Mouse (Mus musculus): ENCODE results near the gene Prkn. TPM values are rescaled to one million over a fixed set of nuclear protein-coding genes. Genes with fewer than 3 reads are reported as not detected.

Prkn gene
- polyA plus RNA-seq, 1 experiment from 2014 or later, result 2.5 TPM

- no peaks in the 10 kb centered on the region for H3K27me3 ChIP-seq
- ATAC-seq, result no peak
- no peak for TF ChIP-seq CTCF (IDR thresholded peaks at IDR 0.05)
- no peak for DNase-seq (ENCODE audit: low read depth, low spot score)
- ChIA-PET POLR2A (no interaction called here), CTCF (no interaction called here)
- in situ Hi-C loops (cut with MboI; ENCODE audit: low pct_unique_long_range_greater_than_20kb), result no loop called here
These were observed 772.8 kb downstream of the Prkn start for GRCm38 (mm10) chr17:11612801-11613531.

GRCm38 (mm10) chr17:11617552-11617951 lies 777.4 kb downstream of the Prkn start:
- no peak for DNase-seq (ENCODE audit: low read depth, low spot score)
- H3K27me3 ChIP-seq, result no peaks in the 10 kb centered on the region
- CTCF ChIA-PET, result no interaction called here
- in situ Hi-C loops (cut with MboI; ENCODE audit: low pct_unique_long_range_greater_than_20kb), result no loop called here
- POLR2A ChIA-PET, result interaction anchor here (0.5 kb wide), 1 partner anchor 1375 kb away, joined by 3 read pairs; no protein-coding TSS in a partner anchor
- ATAC-seq, result no peak
- no peak for TF ChIP-seq CTCF (IDR thresholded peaks at IDR 0.05)

- TF ChIP-seq CTCF (IDR thresholded peaks at IDR 0.05), result no peak
- DNase-seq (ENCODE audit: low read depth, low spot score) (no peak), ATAC-seq (no peak)
- ChIA-PET CTCF (no interaction called here), POLR2A (no interaction called here)
- in situ Hi-C loops (cut with MboI; ENCODE audit: low pct_unique_long_range_greater_than_20kb), result no loop called here
- H3K27me3 ChIP-seq, result no peaks in the 10 kb centered on the region
These were observed 778.9 kb downstream of the Prkn start for GRCm38 (mm10) chr17:11618886-11619590.

- ChIA-PET POLR2A (no interaction called here), CTCF (interaction anchor here (1.1 to 1.7 kb wide), 3 partner anchors 13 to 31 kb away, joined by 3 to 4 read pairs (median 4); no protein-coding TSS in a partner anchor)
- DNase-seq (ENCODE audit: low read depth, low spot score) (no peak), ATAC-seq (no peak)
- in situ Hi-C loops (cut with MboI; ENCODE audit: low pct_unique_long_range_greater_than_20kb), result no loop called here
- H3K27me3 ChIP-seq, result no peaks in the 10 kb centered on the region
- no peak for TF ChIP-seq CTCF (IDR thresholded peaks at IDR 0.05)
These were observed 780.6 kb downstream of the Prkn start for GRCm38 (mm10) chr17:11620770-11621169.

GRCm38 (mm10) chr17:11621492-11621891 lies 781.3 kb downstream of the Prkn start:
- POLR2A ChIA-PET, result no interaction called here
- CTCF ChIA-PET, result interaction anchor here (0.8 to 1.7 kb wide), 2 partner anchors 10 to 30 kb away, joined by 3 to 4 read pairs; no protein-coding TSS in a partner anchor
- no peak for DNase-seq (ENCODE audit: low read depth, low spot score)
- peak; percentile 38 for TF ChIP-seq CTCF (IDR thresholded peaks at IDR 0.05)
- no peaks in the 10 kb centered on the region for H3K27me3 ChIP-seq
- in situ Hi-C loops (cut with MboI; ENCODE audit: low pct_unique_long_range_greater_than_20kb), result no loop called here
- no peak for ATAC-seq

- in situ Hi-C loops (cut with MboI; ENCODE audit: low pct_unique_long_range_greater_than_20kb), result no loop called here
- ChIA-PET CTCF (no interaction called here), POLR2A (no interaction called here)
- no peak for TF ChIP-seq CTCF (IDR thresholded peaks at IDR 0.05)
- H3K27me3 ChIP-seq, result no peaks in the 10 kb centered on the region
- DNase-seq (ENCODE audit: low read depth, low spot score) (no peak), ATAC-seq (no peak)
These were observed 786.1 kb downstream of the Prkn start for GRCm38 (mm10) chr17:11626306-11626705.

- in situ Hi-C loops (cut with MboI; ENCODE audit: low pct_unique_long_range_greater_than_20kb), result no loop called here
- no peak for ATAC-seq
- TF ChIP-seq CTCF (IDR thresholded peaks at IDR 0.05), result no peak
- ChIA-PET POLR2A (no interaction called here), CTCF (no interaction called here)
- no peak for DNase-seq (ENCODE audit: low read depth, low spot score)
- H3K27me3 ChIP-seq, result no peaks in the 10 kb centered on the region
These were observed 794.9 kb downstream of the Prkn start for GRCm38 (mm10) chr17:11635121-11635520.

GRCm38 (mm10) chr17:11637642-11638041 lies 797.5 kb downstream of the Prkn start:
- TF ChIP-seq CTCF (IDR thresholded peaks at IDR 0.05), result no peak
- ATAC-seq (no peak), DNase-seq (ENCODE audit: low read depth, low spot score) (no peak)
- POLR2A ChIA-PET, result no interaction called here
- CTCF ChIA-PET, result no interaction called here
- in situ Hi-C loops (cut with MboI; ENCODE audit: low pct_unique_long_range_greater_than_20kb), result no loop called here
- H3K27me3 ChIP-seq, result no peaks in the 10 kb centered on the region

GRCm38 (mm10) chr17:11638451-11638850 lies 798.3 kb downstream of the Prkn start:
- POLR2A ChIA-PET, result no interaction called here
- CTCF ChIA-PET, result no interaction called here
- ATAC-seq (no peak), DNase-seq (ENCODE audit: low read depth, low spot score) (no peak)
- H3K27me3 ChIP-seq, result no peaks in the 10 kb centered on the region
- in situ Hi-C loops (cut with MboI; ENCODE audit: low pct_unique_long_range_greater_than_20kb), result no loop called here
- TF ChIP-seq CTCF (IDR thresholded peaks at IDR 0.05), result no peak

GRCm38 (mm10) chr17:11639786-11640185 lies 799.6 kb downstream of the Prkn start:
- ChIA-PET CTCF (no interaction called here), POLR2A (interaction anchor here (0.7 kb wide), 1 partner anchor 256 kb away, joined by 3 read pairs; no protein-coding TSS in a partner anchor)
- TF ChIP-seq CTCF (IDR thresholded peaks at IDR 0.05), result no peak
- ATAC-seq, result no peak
- H3K27me3 ChIP-seq, result no peaks in the 10 kb centered on the region
- DNase-seq (ENCODE audit: low read depth, low spot score), result no peak
- in situ Hi-C loops (cut with MboI; ENCODE audit: low pct_unique_long_range_greater_than_20kb), result no loop called here

GRCm38 (mm10) chr17:11642328-11642727 lies 802.1 kb downstream of the Prkn start:
- POLR2A ChIA-PET, result no interaction called here
- ATAC-seq, result no peak
- no peak for DNase-seq (ENCODE audit: low read depth, low spot score)
- no peak for TF ChIP-seq CTCF (IDR thresholded peaks at IDR 0.05)
- H3K27me3 ChIP-seq, result no peaks in the 10 kb centered on the region
- CTCF ChIA-PET, result no interaction called here
- in situ Hi-C loops (cut with MboI; ENCODE audit: low pct_unique_long_range_greater_than_20kb), result no loop called here

All from Patski (cell line).